Mouse (Mus musculus): ENCODE data around the gene Hist2h3c2.

Gene Hist2h3c2

DNA sequence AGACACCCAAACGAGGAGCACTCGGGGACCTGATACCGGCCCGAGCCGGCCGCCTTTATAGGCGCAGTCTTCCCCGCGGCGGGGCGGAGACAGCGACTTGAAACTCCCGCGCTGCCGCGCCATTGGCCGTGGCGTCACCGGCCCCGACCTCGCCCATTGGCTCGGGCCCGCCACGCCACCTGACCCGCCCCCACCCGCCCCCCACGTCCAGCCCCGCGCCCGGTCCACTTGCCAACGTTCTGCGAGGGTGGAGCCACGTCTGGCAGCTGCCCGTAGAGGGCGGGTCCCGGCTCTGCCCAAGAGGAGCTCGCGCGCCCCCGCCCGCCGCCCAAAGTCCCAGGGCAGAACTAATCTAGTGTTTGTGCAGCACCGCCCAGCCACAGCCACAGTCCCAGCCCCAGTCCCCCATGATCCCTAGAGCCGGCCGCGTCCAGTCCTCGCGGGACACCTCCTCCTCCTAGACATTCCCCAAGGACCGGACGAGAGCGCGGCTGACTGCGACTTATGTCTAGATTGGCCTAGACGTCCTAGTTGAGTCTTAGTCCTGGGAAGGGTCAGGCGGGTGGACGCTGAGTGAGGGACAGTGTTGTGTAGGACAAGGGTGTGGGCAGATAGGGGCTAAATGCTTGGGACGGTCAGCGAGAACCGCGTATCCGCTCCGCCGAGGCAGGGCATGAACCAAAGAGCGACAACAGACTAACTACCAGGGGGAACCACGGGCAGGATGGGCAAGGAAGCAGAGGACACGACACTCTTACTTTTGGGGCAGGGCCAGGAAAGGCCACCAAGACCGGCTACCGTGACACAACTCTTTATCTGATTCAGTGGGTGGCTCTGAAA is at the start of gene Hist2h3c2:
Hist2h3c2 (minus strand) TSS at position 174 of the 840 bp plus-strand sequence.
- under 1% methylated on average over 24 of the region's 68 CpGs for WGBS

GRCm38 (mm10) chr3:96287334-96287733 is 48.4 kb upstream of the Hist2h3c2 start:
- WGBS = 90% methylated on average over 11 of the region's 11 CpGs

DNA sequence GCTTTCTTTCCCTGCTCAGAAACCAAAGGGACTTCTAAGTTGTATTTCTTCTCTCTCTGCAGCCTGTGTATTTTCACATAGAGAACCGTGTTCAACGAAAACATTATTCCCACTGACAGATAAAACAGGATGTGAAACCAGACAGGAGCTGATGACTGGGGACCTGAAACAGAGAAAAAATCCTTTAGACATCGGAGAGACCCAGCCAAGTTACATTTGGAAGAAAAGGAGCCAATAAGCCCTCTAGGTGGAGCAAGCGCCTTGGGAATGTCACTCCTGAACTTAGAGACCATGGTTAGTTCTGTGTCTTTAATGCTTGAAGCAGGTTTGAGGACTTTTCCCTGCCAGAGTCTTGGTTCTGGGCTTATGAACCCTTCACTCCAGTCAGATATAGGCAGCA is 45.5 kb upstream of the Hist2h3c2 start:
- WGBS = 12% methylated on average over 4 of the region's 4 CpGs

GRCm38 (mm10) chr3:96280660-96281059 is 41.7 kb upstream of the Hist2h3c2 start:
- 61% methylated on average over 6 of the region's 6 CpGs for WGBS

DNA sequence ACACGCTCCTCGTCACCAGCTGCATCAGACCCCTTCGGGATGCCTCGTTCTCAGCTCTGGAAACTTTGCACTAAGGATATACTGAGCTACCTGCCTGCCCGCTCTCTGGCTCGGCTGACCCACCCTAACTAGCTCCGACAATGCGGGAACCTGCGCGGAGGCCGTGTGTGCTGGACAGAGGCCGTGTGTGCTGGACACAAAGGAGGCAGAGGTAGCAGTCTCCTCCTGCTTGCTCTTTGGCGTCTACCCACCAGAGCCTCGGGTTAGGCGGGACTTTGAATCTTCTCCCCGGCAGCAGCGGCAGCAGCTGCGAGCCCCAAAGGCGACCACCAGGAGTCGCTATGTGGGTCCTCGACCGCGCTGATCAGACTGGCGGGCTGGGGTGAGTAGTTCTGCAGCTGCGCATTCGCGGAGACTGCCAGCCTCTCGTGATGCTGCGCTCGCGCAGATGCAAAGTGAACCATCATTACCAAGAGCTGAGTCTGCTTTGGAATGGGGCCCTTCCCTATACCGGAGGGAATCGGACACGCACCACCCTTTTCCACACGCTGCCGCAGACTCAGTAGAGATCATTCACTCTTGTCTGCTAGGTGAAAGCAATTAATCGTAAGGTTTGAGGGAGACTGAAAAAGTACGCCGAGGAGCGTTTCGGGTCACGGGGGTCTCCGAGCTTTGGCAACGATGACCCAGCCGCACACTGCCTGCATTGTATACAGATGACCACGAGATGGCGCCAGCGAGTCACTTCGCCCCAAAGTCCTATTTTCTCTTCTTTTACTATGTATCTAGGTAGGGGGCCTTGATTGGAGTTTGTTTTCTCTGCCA is 39.1 kb upstream of the Hist2h3c2 start:
- WGBS = under 1% methylated on average over 49 of the region's 49 CpGs

DNA sequence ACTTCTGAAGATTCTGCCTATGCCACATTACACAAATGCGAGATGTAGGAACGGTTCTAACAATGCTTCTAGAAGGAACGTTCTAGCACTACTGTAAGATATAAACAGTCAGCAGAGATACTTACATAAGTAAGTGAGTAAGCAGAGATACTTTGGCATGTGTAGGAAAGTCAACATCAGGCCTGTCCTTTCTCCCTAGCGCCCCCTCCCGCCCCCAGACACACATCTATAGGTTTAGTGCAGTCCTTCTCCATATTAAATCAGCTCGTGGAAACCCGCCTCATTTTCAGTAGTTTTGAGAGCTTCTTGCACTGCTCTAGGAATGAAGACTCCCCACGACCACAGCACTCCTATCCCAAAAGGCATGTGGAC is 38.5 kb upstream of the Hist2h3c2 start:
- 17% methylated on average over 8 of the region's 8 CpGs for WGBS

DNA sequence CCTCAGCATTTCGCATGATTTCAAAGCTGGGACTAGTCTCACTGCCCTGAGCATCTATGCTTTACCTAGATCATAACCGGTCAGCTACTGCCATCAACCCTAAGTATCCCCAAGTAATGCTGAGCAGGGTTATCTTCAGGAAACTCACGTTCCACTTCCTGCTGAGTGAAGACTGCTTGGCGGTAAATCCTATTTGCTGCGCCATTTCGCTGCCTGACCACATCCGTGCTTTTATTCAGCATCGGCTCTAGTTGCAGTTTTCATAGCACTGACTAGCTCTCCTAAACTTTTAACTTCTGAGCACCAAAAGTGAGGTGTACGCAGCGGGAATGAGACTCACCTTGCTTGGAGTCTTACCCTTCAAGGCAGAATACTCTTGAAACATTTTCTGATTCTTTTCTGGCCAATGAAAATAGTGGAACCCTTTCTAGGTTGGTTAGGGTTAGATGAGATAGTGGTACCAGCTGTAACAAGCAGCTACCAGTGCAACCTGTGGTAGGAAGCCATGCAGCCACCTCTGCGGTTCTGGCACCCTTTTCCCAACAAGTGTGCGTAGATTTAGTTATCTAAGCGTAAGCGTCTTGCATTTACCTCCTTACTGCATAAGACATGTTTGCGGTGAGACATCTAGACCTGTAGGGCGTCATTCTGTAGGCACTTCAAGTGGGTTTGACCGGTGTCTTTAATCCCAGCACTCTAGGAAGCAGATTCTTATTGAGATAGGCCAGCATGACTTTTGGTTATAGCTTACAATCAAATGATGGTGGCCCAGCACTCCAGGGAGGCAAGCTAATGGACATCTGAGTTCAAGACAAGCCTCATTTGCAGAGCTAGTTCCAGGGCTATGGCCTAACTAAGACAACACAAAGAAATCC is 34.9 kb upstream of the Hist2h3c2 start:
- WGBS = 93% methylated on average over 17 of the region's 17 CpGs

DNA sequence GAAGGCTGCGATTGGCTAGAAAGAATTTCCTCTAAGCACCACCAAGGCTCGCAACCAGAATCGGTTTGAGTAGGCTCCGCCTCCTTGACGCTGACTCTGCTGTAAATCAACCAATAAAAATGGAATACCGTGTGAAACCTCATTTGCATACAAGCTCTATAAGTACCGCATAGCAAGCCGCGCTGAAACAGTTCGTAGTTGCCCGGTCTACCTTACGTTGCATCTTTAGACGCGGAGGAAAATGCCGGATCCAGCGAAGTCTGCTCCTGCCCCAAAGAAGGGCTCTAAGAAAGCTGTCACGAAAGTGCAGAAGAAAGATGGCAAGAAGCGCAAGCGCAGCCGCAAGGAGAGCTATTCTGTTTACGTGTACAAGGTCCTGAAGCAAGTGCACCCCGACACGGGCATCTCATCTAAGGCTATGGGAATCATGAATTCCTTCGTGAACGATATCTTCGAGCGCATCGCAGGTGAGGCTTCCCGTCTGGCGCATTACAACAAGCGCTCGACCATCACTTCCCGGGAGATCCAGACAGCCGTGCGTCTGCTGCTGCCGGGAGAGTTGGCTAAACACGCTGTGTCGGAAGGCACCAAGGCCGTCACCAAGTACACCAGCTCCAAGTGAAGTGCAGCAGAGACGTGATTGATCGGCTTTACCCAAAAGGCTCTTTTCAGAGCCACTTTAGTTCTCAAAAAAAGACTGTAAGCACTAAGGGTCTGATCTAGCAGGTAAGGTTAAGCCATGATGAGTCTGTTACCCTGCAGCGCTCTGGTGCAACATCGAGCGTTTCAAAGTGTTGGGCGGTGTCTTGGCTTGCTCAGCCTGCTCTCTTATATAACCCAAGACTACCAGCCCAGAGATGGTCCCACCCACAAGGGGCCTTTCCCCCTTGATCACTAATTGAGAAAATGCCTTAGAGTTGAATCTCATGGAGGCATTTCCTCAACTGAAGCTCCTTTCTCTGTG is 30.9 kb upstream of the Hist2h3c2 start, which contains the start of gene Hist2h2bb:
Hist2h2bb (plus strand) TSS at position 242 of the 964 bp plus-strand sequence.
- 1% methylated on average over 45 of the region's 45 CpGs for WGBS

GRCm38 (mm10) chr3:96268776-96269378 is 29.9 kb upstream of the Hist2h3c2 start:
- WGBS = 1% methylated on average over 15 of the region's 44 CpGs

- WGBS = 6% methylated on average over 30 of the region's 30 CpGs
Observed at GRCm38 (mm10) chr3:96268051-96268775, 29.3 kb upstream of the Hist2h3c2 start, which contains the start of gene Hist2h3b. Gene Hist2h3b (plus strand): TSS chr3:96268654.

- 72% methylated on average over 4 of the region's 4 CpGs for WGBS
Observed at GRCm38 (mm10) chr3:96267541-96267940, 28.6 kb upstream of the Hist2h3c2 start.

DNA sequence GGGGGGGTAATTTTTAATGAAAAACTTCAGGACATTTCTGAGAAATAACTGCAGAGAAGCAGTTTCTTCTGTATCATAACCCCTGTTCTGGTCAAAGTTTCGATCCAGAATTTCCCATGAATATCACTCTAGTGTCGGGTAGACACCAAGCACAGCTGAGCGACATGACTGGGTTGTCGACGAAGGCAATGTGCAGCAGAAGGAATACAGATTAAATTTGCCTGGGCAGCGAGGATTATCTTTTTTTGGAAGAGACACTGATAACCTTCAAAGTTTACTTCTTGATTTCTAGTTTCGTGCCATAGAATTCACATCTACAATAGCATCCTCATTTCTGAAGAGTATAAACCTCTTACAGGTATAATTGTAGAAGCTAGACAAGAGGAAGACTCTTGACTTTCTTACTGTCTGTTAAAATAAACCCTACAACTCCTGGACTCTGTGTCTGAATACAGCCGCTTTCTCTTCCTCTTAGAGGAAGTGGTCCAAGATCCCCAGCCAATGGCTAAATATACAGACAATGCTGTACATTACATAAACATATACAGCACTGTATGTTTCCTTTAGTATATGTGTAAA is 27.3 kb upstream of the Hist2h3c2 start:
- WGBS = 88% methylated on average over 8 of the region's 8 CpGs

GRCm38 (mm10) chr3:96264404-96264949 is 25.6 kb upstream of the Hist2h3c2 start:
- 75% methylated on average over 7 of the region's 7 CpGs for WGBS

DNA sequence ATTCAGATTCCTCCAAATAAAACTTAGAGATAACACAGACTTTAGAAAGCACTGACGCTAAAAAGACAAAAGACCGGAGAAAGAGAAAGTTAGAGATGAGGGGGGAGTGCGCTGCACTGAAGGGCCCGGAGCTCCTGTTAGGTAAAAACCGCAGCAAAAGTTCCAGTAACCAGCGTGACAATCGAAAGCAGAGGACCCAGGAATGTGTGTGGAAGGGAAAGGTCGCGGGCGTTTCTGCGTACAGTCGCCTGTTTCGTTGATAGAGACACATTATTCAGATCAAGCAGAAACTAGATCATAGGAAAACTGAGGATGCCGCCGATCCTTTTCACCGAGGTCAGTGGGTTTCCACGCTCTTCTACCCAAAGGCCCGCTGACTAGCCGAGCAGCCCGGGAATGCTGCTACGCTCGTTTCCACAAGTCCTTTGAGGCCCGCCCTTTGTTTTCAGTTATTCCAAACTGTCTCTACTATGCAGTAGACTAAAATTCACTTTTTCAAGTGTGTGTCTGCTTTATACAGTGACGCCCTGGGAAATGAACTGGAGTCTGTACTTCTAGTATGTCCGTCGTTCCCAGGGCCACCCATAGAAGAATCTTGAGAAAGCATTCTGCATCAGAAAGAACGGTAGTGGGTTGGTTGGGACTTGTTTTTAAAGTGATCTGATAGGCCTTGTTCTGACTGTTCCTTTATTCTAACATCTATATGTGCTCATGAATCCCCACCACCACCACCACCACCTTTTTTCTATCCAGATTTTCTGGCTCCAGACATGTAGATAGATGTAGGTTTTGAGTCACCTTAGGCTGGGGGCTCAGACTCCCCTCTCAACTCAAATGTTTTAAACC is 24.9 kb upstream of the Hist2h3c2 start:
- WGBS = 2% methylated on average over 27 of the region's 27 CpGs

GRCm38 (mm10) chr3:96262979-96263550 is 24.1 kb upstream of the Hist2h3c2 start, which contains the start of gene Hist2h4:
Gene Hist2h4 (minus strand): TSS chr3:96263311.
- WGBS = under 1% methylated on average over 40 of the region's 40 CpGs

DNA sequence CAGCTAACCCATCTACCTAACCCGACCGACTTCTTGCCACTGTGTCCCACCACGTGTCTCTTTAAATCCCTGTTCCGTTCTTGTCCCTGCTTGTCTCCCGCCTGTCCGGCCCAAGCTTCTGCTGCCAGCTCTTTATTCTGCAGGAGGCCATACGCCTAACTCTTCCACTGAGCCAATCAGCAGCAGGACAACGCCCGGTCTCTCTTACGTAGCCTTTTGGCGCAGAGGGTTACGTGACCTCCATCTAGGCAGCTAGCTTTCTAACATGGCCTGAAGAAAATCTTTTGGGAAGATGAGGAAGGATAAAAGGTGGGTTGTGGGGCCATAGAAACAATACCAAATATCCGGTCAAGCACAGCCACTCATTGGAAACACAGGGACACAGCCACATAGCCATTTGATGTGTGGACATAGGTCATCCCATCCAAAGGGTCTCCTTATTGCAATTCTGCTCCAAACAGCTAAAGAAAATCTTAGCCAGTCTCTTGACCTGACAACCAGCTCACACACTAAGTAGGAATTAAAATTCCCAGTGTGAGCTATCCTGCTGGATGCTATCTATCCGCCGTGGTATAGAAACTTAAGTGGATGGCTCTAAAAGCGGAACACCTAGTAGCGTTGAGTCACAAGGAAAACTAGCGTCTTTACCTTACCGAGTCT is 23.4 kb upstream of the Hist2h3c2 start:
- 1% methylated on average over 19 of the region's 19 CpGs for WGBS

DNA sequence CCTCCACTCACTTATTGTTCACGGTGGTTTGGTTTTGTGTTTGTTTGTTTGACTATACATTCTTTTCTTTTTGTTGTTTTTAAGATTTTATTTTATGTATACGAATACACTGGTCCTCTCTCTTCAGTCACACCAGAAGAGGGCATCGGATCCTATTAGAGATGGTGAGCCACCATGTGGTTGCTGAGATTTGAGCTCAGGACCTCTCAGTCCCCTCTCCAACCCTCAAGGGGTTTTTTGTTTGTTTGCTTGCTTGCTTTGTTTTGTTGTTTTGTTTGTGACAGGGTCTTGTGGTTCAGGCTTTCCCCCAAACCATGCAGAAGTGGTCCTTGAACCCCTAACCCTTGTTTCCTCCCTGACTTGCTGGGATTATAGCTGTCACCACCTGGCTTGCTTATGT is 22.7 kb upstream of the Hist2h3c2 start:
- WGBS = 40% methylated on average over 3 of the region's 3 CpGs

All from cerebral cortex, adult 2 months (tissue).